Mouse (Mus musculus): ENCODE data around the gene Fgr.

Gene Fgr

DNA sequence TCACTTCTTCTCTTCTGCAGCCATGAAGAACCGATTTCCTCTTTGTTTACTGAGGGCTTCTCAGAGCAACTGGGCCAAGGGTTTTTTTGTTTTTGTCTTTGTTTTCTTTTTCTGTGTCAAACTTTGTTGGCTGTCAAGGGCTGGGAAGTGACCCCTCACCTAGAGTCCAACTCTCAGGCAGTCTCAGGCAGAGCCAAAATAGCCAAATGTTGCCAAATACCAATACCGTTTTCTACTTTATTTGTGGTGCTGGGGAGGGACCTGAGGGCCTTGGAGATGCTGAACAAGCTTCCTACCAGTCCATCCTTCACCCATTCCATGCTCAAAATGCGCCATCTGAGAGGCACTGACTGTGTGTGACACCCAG lies 14.2 kb upstream of the Fgr start:
- no peak for DNase-seq

DNA sequence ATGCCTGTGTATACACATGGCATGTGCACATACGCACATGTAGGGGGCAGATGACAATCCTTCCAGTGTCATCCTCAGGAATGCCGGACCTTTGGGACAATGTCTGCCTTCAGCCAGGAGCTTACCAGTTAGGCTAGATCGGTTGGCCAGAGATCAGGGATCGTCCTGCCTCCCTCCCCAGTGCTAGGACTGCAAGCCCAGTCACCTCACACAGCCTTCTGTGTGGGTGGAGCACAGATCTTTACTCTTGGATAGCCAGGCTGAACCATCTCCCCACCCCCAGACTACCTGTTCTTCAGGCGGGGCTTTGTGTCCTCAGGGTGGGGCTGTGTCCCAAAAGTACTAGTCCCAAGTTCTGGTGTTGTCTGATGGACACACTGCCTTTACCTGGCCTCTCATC lies 13.6 kb upstream of the Fgr start:
- no peak for DNase-seq

DNA sequence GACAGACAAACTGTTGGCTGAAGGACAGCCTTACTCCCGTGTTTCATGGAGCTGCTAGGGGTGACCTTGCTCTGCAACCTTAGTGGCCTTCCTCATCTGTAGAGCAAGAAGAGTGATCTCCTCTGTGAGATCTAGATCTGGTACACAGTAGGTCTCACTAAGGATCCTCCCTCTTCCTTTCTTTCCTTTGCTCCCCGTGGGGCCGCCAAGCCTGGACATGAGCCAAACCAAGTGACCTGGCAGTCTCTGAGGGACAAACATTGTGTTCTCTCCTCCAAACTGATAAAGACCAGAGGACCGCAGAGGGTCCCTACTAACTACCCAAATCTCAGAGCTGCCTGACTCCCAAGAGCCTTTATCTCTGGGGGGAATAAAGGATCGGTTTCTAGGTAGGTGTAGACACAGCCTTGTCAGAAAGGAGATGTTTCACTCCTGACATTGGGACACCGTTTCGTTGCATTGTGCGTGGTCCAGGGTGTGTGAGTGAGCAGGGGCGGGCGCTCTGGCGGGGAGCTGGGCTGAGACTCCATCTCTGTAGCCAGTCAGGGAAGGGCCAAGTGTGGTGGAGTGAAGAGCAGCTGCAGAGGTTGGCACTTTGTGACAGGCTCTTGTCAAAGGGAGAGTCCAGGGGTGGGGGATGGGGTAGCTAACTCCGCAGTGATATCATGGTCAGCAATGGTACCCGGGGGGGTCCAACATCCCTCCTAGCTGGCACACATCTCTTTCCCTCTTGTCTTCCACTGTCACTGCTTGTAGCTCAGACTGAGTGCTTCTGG lies 12.8 kb upstream of the Fgr start:
- no peak for DNase-seq

DNA sequence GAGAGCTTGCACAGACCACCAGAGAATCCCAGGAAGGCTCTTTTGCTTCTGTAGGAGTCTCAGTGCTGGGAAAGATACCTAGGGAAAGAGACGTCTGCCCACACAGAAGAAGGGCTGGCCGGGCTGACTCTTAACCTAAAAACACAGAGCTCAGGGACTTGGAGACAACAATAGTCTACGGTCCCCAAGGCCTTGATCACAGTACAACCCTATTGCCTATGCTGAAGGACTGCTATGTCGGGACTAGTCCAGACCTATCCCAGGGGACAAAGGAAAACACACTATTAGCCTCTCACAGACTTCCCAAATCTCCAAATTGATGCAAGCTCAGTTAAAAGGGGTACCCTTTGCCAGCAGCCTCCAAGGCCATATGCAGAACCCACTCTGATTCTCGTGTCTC lies 12.0 kb upstream of the Fgr start:
- DNase-seq, result no peak

- no peak for DNase-seq
Observed at GRCm38 (mm10) chr4:132962628-132963027, 11.3 kb upstream of the Fgr start.

DNA sequence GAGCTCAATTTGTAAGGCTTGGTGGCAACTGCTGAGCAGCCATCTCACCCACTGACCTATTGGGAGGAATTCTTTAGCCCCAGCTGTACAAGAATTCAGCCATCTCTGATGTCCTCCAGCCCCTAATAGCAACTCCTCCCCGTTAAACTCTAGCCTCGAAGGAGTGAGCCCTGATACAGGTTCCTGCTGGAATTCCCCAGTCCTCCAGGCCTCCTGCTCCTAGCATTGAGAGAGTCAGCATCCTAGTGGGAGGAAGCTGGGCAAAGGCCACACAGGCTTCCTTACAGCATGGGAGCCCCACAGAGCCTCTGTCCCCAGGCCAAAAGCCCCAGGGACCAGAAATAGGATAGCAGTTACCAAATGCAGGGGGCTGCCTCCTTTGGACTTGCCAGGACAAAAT lies 10.5 kb upstream of the Fgr start:
- DNase-seq, result no peak

- DNase-seq, result no peak
Observed at GRCm38 (mm10) chr4:132964064-132964463, 9.8 kb upstream of the Fgr start.

DNA sequence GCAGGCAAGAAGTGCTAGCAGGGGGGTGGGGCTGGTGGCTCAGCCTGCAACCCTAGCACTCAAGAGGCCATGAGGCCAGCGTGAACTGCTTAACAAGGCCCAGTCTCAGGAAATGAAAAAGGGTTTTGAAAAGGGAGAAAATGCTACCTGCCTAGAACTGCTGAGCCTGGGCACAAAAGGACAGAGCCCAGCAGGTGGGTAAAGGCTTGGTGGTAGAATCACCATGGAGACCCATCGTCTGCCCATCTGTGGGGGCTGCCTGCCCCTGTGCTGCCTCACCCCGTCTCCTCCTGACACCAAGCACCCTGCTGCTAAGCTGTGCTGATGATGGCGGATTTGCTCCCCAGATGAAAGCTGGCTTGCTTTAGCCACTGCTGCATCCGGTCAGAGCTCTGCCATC lies 9.4 kb upstream of the Fgr start:
- no peak for DNase-seq

DNA sequence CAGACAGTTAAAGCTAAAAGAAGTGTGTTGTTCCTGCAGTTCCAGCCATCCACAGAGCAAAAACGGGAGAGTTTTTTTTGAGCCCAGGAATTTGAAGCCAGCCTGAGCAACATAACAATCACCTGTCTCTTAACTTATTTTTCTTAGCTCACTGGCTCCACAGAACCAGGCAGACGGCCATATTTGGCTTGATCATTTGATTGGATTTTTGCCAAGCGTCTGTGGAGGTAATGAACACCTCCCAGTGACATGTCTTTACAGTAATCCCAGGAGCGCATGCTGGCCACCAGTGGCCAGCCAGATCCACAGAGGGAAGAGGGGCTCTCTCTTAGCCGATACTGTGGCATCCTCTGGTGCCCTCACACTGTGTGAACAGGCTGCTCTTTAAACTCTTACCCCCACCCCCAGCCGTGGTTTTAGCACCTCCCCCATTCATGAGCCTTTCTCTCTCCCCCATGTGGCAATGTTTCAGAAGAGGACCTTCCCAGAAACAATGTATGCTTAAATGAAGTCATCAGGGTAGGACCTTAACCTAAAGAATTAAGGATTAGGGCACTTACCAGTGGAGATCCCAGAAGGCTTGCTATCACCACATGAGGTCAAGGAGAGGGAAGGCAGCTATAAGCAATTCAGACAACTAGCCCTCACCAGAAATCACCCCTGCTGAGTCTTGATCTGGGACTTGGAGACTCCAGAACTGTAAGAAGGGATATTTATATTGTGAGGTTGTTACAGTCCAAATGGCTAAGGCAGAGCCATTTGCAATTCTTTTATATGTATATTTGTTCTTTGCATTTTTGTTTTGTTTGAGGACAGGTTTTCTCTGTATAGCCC lies 5.6 kb upstream of the Fgr start:
- no peak for DNase-seq

GRCm38 (mm10) chr4:132971601-132972000 lies 2.3 kb upstream of the Fgr start:
- DNase-seq, result no peak

DNA sequence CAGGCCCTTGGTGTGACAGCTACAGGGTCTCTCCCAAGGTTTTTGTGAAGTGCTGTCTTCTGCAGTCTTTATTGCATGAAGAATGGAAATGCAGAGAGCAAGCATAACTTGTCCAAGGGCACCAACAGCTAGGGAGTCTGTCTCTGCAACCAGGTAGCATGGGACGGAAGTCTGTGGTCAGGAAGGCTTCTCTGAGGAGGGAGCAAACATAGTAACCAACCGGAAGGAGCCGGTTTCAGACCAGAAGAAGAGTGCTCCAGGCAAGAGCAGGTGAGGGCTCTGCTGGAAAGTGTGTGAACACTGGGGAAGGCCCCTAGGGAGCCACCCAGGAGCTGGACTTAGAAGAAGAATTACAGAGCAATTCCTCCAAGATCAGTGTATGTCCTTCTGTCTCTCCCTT lies 1.8 kb upstream of the Fgr start:
- peak; percentile 50 to 73 for DNase-seq

DNA sequence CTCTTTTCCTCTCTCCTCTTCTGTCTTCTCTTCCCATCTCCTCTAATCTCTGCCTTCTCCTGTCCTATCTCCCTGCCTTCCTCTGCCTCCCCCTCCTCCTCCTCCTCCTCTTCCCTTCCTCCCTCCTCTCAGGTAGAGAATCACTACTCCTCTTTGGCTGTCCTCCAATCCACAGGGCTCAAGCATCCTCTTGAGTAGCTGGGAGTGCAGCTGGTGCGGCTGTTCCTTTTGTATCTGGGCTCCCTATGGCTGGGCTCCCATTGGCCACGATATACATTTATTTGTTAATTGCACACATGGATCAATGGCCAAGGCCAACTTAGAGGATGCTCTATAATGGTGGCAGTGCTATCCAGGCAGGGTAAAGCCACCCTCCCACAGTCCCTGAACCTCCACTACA lies 1.3 kb upstream of the Fgr start:
- no peak for DNase-seq

GRCm38 (mm10) chr4:132973186-132973585 lies 709 bp upstream of the Fgr start:
- no peak for DNase-seq

GRCm38 (mm10) chr4:132974904-132975303 lies 1.0 kb downstream of the Fgr start:
- peak; percentile 39 to 51 for DNase-seq

DNA sequence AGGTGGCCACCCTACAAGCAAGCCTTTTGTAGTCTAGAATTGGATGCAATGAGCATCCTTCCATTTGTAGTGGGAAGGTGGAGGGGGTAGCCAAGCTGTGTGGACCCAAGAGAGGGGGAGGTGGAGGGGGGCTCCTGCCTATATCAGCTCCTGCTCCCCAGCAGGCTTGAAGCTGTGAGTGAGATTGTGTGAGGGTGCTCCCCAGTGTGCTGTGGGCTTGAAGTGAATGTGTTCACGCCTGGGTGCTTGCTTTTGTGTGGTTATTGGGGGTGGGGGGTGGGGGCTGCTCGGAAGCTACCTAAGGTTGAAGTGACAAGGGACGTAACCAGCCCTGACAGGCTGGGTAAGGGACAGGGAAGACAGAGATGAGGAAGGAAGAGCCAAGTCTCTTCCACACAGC lies 1.9 kb downstream of the Fgr start:
- peak in 1 of 2 experiments; percentile 44 for DNase-seq

DNA sequence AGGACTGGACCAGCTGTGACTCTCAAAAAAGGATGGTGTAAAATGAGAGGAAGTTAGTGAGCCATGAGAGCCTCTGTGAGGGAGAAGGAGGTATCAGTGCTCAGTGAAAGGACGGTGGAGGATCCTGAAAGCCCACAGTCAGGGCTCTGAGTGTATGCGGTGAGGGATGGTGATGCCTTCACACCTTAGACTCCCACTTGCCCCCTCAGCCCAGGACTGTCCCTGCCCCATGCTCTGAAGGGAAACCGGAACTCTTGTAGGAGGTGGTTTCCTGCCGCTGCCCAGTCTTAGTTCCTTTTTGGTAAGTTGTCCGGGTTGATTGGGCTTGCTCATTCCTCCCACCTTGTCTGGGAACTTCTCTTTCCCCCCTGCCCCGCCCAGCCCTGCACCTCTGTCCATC lies 2.8 kb downstream of the Fgr start:
- peak; percentile 34 to 52 for DNase-seq

DNA sequence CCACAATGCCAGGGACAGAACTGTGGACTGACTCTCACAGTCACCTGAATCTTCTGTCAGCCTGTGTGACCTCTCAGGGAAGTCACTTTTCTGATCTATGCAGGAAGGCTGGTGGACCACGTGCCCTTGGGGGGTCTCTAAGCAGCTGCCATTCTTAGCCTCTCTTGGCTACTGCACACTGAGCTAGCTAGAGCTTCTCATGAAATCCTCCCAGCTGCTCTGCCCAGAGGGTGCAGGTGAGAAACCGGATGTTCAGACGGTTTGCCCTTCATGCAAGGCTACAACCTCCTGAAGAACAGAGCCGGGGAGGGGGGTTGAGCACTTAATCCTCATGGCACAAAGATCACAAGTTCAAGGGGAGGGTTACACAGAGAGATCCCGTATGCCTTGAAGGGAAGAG lies 3.7 kb downstream of the Fgr start:
- peak; percentile 77 to 89 for DNase-seq

DNA sequence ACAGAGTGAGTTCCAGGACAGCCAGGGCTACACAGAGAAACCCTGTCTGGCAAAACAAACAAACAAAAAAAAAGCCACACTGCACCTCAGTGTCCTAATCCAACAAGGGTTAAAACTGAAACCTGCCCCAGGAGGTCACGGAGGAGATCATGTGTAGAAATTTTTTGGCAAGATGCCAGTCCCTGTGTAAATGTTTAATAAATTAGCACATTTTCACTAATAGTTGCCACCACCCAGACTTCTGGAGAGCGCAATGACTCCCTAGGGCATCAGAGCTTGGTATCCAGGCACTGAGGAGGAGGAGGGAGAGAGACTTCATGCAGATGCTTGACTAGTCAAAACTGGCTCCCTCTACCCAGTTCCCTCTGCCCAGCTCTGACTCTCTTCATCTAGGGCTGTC lies 5.3 kb downstream of the Fgr start:
- DNase-seq, result no peak

DNA sequence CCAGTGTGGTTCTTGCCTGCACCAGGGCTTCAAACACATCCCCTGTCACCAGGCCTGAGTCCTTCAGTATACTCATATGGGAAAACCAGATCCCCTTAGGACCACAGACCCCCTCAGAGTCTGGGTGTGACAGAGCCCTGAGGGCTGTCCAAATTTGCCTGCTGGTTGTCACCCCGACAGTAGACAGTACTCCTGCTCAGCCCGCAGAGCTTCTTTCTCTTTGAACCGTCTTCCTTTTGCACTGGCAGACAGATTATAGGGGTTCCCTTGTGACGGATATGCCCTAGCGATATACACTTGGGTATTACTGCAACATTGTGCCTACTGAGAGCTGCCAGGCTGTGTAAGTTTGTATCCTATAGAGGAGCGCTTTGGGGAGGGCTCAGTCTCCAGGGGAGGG lies 7.7 kb downstream of the Fgr start:
- peak in 1 of 2 experiments; percentile 63 for DNase-seq

- no peak for DNase-seq
Observed at GRCm38 (mm10) chr4:132982999-132983398, 9.1 kb downstream of the Fgr start.

DNA sequence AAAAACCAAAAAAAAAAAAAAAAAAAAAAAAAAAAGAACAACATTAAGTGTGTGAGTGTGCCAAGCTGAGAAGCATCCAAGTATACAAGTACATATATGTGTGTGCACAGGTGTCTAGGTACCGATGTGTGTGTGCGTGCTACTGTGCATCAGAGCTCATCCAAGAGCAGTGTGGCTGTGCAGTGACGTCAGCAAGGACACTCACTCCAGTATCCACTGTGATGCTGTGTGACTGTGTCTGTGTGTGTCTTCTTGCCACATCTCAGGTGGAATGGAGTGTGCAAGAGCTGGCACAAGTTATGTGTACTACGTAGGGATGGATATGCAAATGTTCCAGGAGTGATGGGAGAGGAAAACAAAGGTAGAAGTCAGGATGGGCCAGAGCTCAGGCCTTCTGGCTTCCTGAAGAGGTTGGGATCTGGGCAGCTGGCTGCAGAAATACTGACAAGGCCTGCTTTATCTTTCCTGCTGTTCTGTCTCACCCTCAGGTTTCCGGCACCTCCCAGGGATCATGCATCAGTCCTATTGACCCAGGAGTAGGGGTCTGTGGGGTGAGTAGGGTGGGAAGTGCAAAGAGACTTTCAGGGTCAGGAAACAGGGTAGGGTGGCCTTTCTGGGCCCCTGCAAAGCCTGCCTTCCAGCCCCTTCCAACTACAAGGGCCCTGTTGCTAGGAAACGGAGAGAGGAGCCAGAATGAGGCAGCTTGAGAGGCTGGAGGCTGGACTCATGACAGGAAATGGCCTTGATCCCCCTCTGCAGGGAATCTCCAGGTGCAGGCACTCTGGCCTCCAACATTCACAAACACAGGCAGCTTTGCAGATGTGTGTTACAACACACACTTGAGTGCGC lies 10.0 kb downstream of the Fgr start:
- peak in 1 of 2 experiments; percentile 55 for DNase-seq

- no peak for DNase-seq
Observed at GRCm38 (mm10) chr4:132988581-132989355, 14.9 kb downstream of the Fgr start.

DNA sequence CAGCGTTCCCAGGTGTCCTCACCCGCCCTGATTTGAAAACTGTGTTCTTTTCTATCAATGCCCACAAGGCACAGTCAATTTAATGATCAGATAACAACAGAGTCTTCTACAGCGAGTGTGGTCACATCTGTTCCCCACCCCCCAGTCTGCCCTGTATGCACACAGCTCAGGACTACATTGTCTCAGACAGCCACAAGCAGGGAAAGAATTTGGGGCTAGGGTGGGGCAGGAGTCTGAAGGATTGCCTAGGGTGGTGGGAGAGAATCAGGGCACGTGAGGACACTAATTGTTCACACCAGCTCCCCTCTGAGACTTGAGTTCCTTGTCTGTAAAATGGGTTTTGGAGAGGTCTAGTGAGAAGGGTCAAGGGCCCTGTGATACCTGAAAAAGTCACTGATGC lies 19.7 kb downstream of the Fgr start:
- no peak for DNase-seq
